Mouse (Mus musculus) intestine, embryonic 16.5 days (tissue): ENCODE results near the gene AC124108.1. TPM values are rescaled to one million over a fixed set of nuclear protein-coding genes. Genes with fewer than 3 reads are reported as not detected.

Experiments
- ATAC-seq: fragments of 200-750 bp; cut with Nextera tagmentation; 2 replicates; pipeline ENCODE4 v1.8.0; 2017; ENCODE audit warnings: moderate TSS enrichment, moderate library complexity
- H3K27ac ChIP-seq: fragments of 300-500 bp; sonication (generic); 2 replicates; pipeline ENCODE4 v1.5.1; 2014; ENCODE audit warnings: mild to moderate bottlenecking, low read length
- H3K27me3 ChIP-seq: fragments of 300-500 bp; sonication (generic); replicated peaks from 2 replicates; pipeline ENCODE4 v1.6.1; 2014; ENCODE audit warnings: low read length, control low read depth, mixed read lengths; ENCODE audit not compliant: control insufficient read depth, insufficient read depth
- H3K36me3 ChIP-seq: fragments of 300-500 bp; sonication (generic); 2 replicates; pipeline ENCODE4 v1.6.1; 2014; ENCODE audit warnings: low read length, control low read depth; ENCODE audit not compliant: control insufficient read depth, insufficient read depth
- H3K4me1 ChIP-seq: fragments of 300-500 bp; sonication (generic); 2 replicates; pipeline ENCODE4 v1.6.1; 2014; ENCODE audit warnings: low read length, control low read depth, mixed read lengths; ENCODE audit not compliant: control insufficient read depth, insufficient read depth
- H3K4me2 ChIP-seq: fragments of 300-500 bp; sonication (generic); 2 replicates; pipeline ENCODE4 v1.6.1; 2014; ENCODE audit warnings: low read depth, low read length, control low read depth
- H3K4me3 ChIP-seq: fragments of 300-500 bp; sonication (generic); 2 replicates; pipeline ENCODE4 v1.5.1; 2014; ENCODE audit warnings: mild to moderate bottlenecking, low read length
- H3K9ac ChIP-seq: fragments of 300-500 bp; sonication (generic); 2 replicates; pipeline ENCODE4 v1.6.1; 2014; ENCODE audit warnings: low read depth, low read length
- H3K9me3 ChIP-seq: fragments of 300-500 bp; sonication (generic); 2 replicates; pipeline ENCODE4 v1.6.1; 2016; ENCODE audit warnings: low read length, control low read depth; ENCODE audit not compliant: control insufficient read depth
- WGBS: fragments of 180-500 bp; shearing (Covaris S2); extraction: QIAGEN DNeasy Blood & Tissue Kit; methylation state at CpG from one replicate; pipeline ENCODE4 v1.1.7; 2014; 5-methylcytosine and 5-hydroxymethylcytosine counted together
- polyA plus RNA-seq: library from polyadenylated mRNA; unstranded; fragments of >200 nt; fragmentation: Nextera tagmentation; extraction: Ambion mirVana; gene quantifications from 2 replicates; pipeline ENCODE4 v1.2.1, GENCODE M21; 2015

AC124108.1 gene
- polyA plus RNA-seq, 1 experiment from 2014 or later = 0.07 TPM

DNA sequence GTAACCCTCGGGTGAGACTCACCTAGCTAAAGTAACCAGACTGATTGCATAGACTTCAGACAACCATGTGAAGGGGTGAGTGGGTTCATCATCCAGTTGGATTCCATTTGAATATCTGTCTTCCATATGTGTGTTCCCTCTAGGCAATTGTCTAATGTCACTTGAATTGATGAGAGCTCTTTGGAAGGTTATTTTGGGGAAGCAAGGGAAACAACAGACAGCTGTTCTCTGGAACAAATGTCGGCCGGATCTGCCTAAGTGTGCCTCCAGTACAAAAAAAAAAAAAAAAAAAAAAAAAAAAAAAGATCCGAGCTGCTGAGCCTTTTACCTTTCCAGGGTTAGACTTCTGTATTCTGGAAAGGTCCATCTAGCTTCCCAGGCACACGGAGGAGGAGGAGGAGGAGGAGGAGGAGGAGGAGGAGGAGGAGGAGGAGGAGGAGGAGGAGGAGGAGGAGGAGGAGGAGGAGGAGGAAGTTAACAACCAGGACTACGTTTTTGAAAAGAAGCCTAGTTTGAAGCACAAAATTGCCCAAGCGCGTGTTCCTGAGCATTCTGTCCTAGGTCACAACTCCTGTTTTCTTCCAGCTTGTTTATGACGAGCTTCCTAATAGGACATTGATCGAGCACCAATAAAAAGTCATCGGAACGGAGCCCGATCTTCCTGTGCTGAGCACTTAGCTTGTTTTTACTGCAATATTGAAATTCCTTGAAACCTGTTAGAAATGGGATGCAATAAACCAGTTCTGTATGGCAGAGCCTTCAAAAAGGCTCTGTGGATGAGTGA, 35.2 kb downstream of the AC124108.1 start:
- no peaks in the 10 kb centered on the region for H3K36me3 ChIP-seq
- WGBS = 71% methylated on average over 12 of the region's 13 CpGs
- no peaks in the 10 kb centered on the region for H3K9me3 ChIP-seq
- no peak overlapping the region for H3K4me3 ChIP-seq
- no peak overlapping the region for H3K9ac ChIP-seq
- H3K27ac ChIP-seq = no peak overlapping the region
- no peak overlapping the region for H3K4me2 ChIP-seq
- no peak for ATAC-seq
- no peaks in the 10 kb centered on the region for H3K4me1 ChIP-seq
- no peaks in the 10 kb centered on the region for H3K27me3 ChIP-seq

DNA sequence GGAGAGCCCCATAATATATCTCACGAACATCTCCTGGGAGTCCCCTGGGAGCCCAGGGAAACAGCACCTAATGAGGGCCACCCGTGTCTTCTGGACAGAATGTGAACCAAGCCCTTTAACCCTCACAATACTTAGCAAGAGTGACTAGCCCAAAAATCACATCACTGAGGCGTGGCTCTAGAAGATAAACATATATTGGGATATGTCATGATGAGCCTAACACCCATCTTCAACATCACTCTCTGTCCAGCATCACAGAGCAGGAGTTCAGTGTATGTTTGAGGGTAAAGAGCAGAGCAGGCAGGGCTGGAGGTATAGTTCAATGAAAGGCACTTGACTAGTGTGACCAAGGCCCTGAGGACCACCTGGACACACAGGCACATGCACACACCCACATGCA, 38.4 kb downstream of the AC124108.1 start, which contains the start of gene Gm10188:
Gene Gm10188 (minus strand): TSS at position 101 of the 400 bp plus-strand sequence.
- Histone ChIP-seq H3K9ac (no peak within 1 kb of the TSS), H3K27ac (no peak within 1 kb of the TSS), H3K4me1 (no peaks in the 10 kb centered on the region), H3K36me3 (no peaks in the 10 kb centered on the region), H3K4me3 (no peak within 1 kb of the TSS), H3K4me2 (no peak within 1 kb of the TSS), H3K27me3 (no peaks in the 10 kb centered on the region), H3K9me3 (no peaks in the 10 kb centered on the region)
- WGBS = 79% methylated on average over 3 of the region's 3 CpGs
- ATAC-seq = no peak

DNA sequence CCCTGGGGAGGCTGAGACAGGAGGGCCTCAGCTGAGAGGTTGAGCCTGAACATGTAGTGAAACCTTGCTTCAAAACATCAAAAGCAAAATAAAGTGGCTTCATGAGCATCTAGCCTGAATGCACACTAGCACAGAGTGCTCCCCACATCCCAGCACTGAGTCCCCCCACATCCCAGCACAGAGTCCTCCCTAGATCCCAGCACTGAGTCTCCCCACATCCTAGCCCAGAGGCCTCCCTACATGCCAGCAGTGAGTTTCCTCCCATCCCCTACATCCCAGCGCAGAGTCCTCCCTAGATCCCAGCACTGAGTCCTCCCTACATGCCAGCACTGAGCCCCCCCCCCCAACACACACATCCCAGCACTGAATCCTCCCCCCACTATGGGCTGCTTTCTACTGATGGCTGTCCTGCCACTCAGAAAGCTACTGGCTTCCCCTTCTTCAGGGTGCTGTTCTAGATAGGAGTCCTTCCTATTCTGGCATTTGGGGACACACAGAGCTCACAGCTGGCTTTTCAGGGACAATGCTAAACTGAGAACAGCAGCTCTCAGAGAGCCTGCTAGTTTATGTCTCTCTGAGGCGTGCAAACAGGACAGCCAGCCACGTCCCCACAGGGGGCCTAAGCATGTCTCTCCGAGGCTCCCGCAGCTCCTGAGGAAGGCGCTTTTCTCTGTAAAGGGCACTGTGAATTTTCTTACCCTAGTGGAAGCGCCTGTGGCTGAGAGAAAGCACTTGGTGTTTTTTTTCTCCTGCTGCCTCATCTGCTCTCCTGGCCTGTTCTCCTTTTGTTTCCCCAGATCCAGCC, 40.4 kb downstream of the AC124108.1 start:
- 59% methylated on average over 7 of the region's 7 CpGs for WGBS
- Histone ChIP-seq H3K9me3 (no peaks in the 10 kb centered on the region), H3K4me1 (no peaks in the 10 kb centered on the region), H3K4me2 (no peak overlapping the region), H3K27ac (no peak overlapping the region), H3K36me3 (no peaks in the 10 kb centered on the region), H3K4me3 (no peak overlapping the region), H3K27me3 (no peaks in the 10 kb centered on the region), H3K9ac (no peak overlapping the region)
- ATAC-seq = no peak

DNA sequence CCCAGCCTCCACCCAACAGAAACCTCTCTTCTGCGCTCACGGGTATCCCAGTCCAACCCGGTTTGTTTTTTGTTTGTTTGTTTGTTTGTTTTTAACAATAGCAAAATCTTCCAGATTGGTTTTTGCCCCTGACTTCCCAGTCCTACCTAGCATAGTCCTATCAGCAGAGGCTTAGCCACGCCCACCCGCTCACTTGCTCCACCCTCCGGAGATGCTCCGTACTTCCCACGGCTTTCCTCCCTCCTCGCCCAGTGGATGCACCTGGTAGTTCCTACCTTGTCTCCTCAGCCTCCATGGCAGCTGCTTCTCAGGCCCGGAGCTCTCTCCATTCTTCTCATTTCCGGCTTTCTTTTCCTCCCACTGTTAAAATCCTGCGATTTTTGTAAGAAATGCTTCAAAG, 42.3 kb downstream of the AC124108.1 start:
- no peak overlapping the region for H3K4me2 ChIP-seq
- ATAC-seq = no peak
- WGBS = 18% methylated on average over 12 of the region's 12 CpGs
- no peak overlapping the region for H3K9ac ChIP-seq
- H3K4me1 ChIP-seq = no peaks in the 10 kb centered on the region
- H3K4me3 ChIP-seq = no peak overlapping the region
- H3K9me3 ChIP-seq = no peaks in the 10 kb centered on the region
- no peaks in the 10 kb centered on the region for H3K27me3 ChIP-seq
- H3K36me3 ChIP-seq = no peaks in the 10 kb centered on the region
- no peak overlapping the region for H3K27ac ChIP-seq

DNA sequence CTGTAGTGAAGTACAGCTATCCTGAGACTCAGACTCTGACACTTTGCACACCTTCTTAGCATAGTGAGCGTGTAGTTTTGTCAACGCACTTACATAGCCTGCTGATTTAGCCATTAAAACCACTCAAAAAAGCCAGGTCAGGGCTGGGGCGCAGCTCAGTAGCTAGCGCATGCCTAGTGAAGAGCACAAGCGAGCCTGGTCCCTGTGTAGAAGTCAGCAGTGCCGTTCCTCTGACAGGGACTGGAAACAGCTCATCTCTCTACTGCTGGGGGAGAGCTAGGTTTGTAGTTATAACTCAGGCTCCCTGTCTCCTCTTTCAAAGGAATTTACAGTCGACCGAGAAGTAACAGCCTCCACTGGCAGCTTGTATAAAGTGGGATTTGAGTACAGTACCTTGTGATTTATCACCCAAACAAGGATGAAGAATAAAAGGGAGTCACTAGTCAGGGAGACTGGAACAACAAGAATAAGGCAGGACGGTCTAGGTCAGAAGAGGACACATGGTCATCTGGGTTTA, 43.6 kb downstream of the AC124108.1 start:
- H3K27ac ChIP-seq = no peak overlapping the region
- ATAC-seq = no peak
- H3K4me1 ChIP-seq = no peaks in the 10 kb centered on the region
- no peak overlapping the region for H3K4me2 ChIP-seq
- H3K4me3 ChIP-seq = no peak overlapping the region
- no peaks in the 10 kb centered on the region for H3K9me3 ChIP-seq
- no peaks in the 10 kb centered on the region for H3K27me3 ChIP-seq
- no peaks in the 10 kb centered on the region for H3K36me3 ChIP-seq
- no peak overlapping the region for H3K9ac ChIP-seq
- 46% methylated on average over 9 of the region's 9 CpGs for WGBS

DNA sequence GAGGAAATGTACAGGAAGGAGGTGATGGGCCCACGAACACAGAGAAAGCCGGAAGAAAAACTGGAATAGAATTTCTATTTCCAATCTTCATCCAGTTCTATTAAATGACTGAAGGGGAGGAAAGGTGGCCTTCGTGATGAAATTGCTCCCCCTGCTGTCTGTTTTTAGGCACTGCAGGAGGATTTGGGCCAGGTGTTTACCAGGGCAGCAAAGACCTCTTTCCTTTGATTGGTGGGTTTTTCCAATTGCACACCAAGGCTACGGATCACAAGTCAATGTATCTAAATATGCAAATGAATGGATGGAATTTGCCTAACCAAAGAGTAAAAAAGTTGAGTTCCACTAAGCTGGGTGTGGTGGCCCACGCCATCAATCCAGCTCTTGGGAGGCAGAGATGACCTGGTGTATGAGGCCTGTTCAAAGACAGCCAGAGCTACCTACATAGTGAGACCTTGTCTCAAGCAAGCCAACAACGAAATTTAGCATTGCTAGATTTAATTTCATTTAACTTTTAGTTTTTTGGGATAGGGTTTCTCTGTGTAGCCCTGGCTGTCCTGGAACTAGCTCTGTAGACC, 46.4 kb downstream of the AC124108.1 start:
- H3K4me2 ChIP-seq = no peak overlapping the region
- no peaks in the 10 kb centered on the region for H3K36me3 ChIP-seq
- no peak overlapping the region for H3K27ac ChIP-seq
- no peaks in the 10 kb centered on the region for H3K9me3 ChIP-seq
- H3K4me1 ChIP-seq = no peaks in the 10 kb centered on the region
- H3K27me3 ChIP-seq = no peaks in the 10 kb centered on the region
- ATAC-seq = no peak
- no peak overlapping the region for H3K4me3 ChIP-seq
- H3K9ac ChIP-seq = no peak overlapping the region
- 24% methylated on average over 6 of the region's 6 CpGs for WGBS

DNA sequence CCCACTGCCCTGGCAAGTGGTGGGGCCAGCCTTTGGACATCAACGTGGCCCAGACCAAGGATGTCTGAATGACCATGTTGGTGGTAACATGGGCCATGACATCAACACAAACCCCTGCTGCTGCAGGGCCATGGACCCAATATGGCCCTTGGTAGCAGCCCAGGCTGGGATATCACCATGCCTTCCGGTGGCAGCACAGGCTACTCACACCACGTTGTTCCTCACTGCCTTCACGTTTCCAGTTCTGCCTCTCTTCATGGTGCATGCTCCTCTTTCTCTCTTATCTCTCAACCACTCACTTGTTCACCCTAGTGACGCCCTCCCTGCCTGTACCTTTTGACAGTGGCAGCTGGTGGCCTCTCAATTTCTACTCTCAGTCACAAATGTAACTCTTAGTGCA, 53.8 kb downstream of the AC124108.1 start:
- no peaks in the 10 kb centered on the region for H3K9me3 ChIP-seq
- H3K4me2 ChIP-seq = no peak overlapping the region
- 83% methylated on average over 5 of the region's 5 CpGs for WGBS
- H3K27me3 ChIP-seq = no peaks in the 10 kb centered on the region
- H3K4me1 ChIP-seq = no peaks in the 10 kb centered on the region
- H3K36me3 ChIP-seq = no peaks in the 10 kb centered on the region
- H3K27ac ChIP-seq = no peak overlapping the region
- no peak for ATAC-seq
- no peak overlapping the region for H3K4me3 ChIP-seq
- H3K9ac ChIP-seq = no peak overlapping the region

DNA sequence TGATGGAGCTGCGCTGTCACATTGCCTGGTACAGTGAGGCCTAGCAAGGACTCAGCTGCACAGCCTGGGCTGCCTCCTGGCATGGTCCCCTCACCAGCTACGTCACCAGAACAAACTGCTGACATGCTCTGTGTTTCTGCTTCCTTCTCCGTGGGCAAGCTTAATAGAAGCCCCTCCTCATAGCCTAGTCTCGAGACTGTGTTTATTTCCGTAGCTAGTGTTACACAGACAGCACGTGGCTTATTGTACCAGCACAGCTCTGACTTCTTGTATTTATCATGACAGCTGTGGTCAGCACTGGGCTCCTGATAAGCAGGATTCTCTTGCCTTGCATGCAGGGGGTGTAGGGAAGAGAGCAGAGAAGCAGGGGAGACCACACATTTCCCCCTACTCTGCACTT, 54.9 kb downstream of the AC124108.1 start:
- H3K27me3 ChIP-seq = no peaks in the 10 kb centered on the region
- no peaks in the 10 kb centered on the region for H3K4me1 ChIP-seq
- no peaks in the 10 kb centered on the region for H3K36me3 ChIP-seq
- no peaks in the 10 kb centered on the region for H3K9me3 ChIP-seq
- H3K4me3 ChIP-seq = no peak overlapping the region
- no peak for ATAC-seq
- no peak overlapping the region for H3K27ac ChIP-seq
- H3K9ac ChIP-seq = no peak overlapping the region
- 52% methylated on average over 6 of the region's 6 CpGs for WGBS
- H3K4me2 ChIP-seq = no peak overlapping the region

DNA sequence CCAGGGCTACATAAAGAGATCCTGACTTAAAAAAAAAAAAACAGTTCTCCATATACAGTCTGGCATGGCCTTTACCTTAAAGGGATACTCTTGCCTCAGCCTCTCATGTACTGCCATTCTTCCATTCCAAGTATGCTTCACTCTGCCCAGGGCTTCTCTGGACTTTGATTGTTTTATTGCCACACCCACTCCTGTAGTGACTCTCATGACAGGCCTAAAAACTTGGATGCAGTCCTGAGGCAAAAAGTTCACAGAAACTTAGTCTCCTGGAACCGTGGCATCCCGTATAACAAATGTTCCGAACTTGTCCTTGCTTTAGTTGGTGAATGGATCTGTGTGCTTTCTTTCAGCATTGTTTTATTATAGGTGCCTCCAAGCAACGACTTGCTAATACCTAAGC, 55.4 kb downstream of the AC124108.1 start:
- Histone ChIP-seq H3K4me2 (no peak overlapping the region), H3K27me3 (no peaks in the 10 kb centered on the region), H3K9ac (no peak overlapping the region), H3K9me3 (no peaks in the 10 kb centered on the region), H3K4me1 (no peaks in the 10 kb centered on the region), H3K4me3 (no peak overlapping the region), H3K36me3 (no peaks in the 10 kb centered on the region), H3K27ac (no peak overlapping the region)
- ATAC-seq = no peak
- 86% methylated on average over 4 of the region's 4 CpGs for WGBS
